In genomic region chr17:26070136-26070535, GRCm38 (mm10) we compare ENCODE assay signal across 7 mouse cellular contexts. TPM values are rescaled to one million over a fixed set of nuclear protein-coding genes. Genes with fewer than 3 reads are reported as not detected.
A peak's percentile ranks its signal among the peaks of the same experiment; 100 is the strongest.
DNase-seq lines count a peak whose midpoint lies in the region; ATAC-seq and TF ChIP-seq lines count a peak whose summit lies in the region.

No protein-coding gene starts in this region.

- no peaks in the 10 kb centered on the region for H3K9me3 ChIP-seq in lung, embryonic 16.5 days (ENCODE audit: control insufficient read depth, low read length)
- H3K9me3 ChIP-seq in forebrain, embryonic 10.5 days = no peaks in the 10 kb centered on the region
- no peaks in the 10 kb centered on the region for H3K9me3 ChIP-seq in limb, embryonic 14.5 days (ENCODE audit: control insufficient read depth, low read length)
- H3K9me3 ChIP-seq in stomach, embryonic 16.5 days (replicated peaks; ENCODE audit: control insufficient read depth, low read length) = no peaks in the 10 kb centered on the region

- 25% methylated on average over 6 of the region's 6 CpGs for WGBS in lung, embryonic 16.5 days
- WGBS in forebrain, embryonic 10.5 days = 47% methylated on average over 6 of the region's 6 CpGs
- WGBS in limb, embryonic 14.5 days = 28% methylated on average over 6 of the region's 6 CpGs
- 30% methylated on average over 6 of the region's 6 CpGs for WGBS in stomach, embryonic 16.5 days
- 19% methylated on average over 6 of the region's 6 CpGs for WGBS in thymus, adult 2 months

- no peaks in the 10 kb centered on the region for H3K36me3 ChIP-seq in lung, embryonic 16.5 days (ENCODE audit: control insufficient read depth, insufficient read depth, low read length)
- H3K36me3 ChIP-seq in forebrain, embryonic 10.5 days (replicated peaks) = peaks cover 17% of the 10 kb centered on the region
- H3K36me3 ChIP-seq in limb, embryonic 14.5 days (ENCODE audit: control insufficient read depth, insufficient read depth, low read length) = peaks cover 6% of the 10 kb centered on the region; the same call in 1 of the 2 replicates
- H3K36me3 ChIP-seq in stomach, embryonic 16.5 days (ENCODE audit: control insufficient read depth, insufficient read depth, low read length) = no peaks in the 10 kb centered on the region
- no peaks in the 10 kb centered on the region for H3K36me3 ChIP-seq in thymus, adult 2 months (ENCODE audit: control insufficient read depth, insufficient read depth, low read length)

- no peak for TF ChIP-seq POLR2A in limb, embryonic 14.5 days (IDR thresholded peaks at IDR 0.05; ENCODE audit: borderline replicate concordance, extremely low read depth, insufficient read depth, insufficient read length)
- TF ChIP-seq POLR2A in thymus, adult 2 months (IDR thresholded peaks at IDR 0.05; ENCODE audit: control insufficient read depth, extremely low read depth, insufficient read depth, low read length, poor library complexity) = no peak

- H3K4me1 ChIP-seq in lung, embryonic 16.5 days (replicated peaks; ENCODE audit: control insufficient read depth, insufficient read depth, low read length) = peaks cover 15% of the 10 kb centered on the region
- peaks cover 42% of the 10 kb centered on the region for H3K4me1 ChIP-seq in forebrain, embryonic 10.5 days
- H3K4me1 ChIP-seq in limb, embryonic 14.5 days (ENCODE audit: control insufficient read depth, insufficient read depth, low read length) = peaks cover 25% of the 10 kb centered on the region
- H3K4me1 ChIP-seq in stomach, embryonic 16.5 days (ENCODE audit: control insufficient read depth, insufficient read depth, low read length) = peaks cover 31% of the 10 kb centered on the region
- peaks cover 21% of the 10 kb centered on the region for H3K4me1 ChIP-seq in thymus, adult 2 months (replicated peaks; ENCODE audit: control insufficient read depth, insufficient read depth, low read length)

- H3K27me3 ChIP-seq in lung, embryonic 16.5 days (ENCODE audit: control insufficient read depth, insufficient read depth, low read depth, low read length) = no peaks in the 10 kb centered on the region
- peaks cover 34% of the 10 kb centered on the region for H3K27me3 ChIP-seq in forebrain, embryonic 10.5 days (ENCODE audit: poor library complexity, severe bottlenecking)
- no peaks in the 10 kb centered on the region for H3K27me3 ChIP-seq in limb, embryonic 14.5 days (ENCODE audit: control insufficient read depth, insufficient read depth, low read length)
- H3K27me3 ChIP-seq in stomach, embryonic 16.5 days (ENCODE audit: control insufficient read depth, insufficient read depth, low read length) = no peaks in the 10 kb centered on the region
- H3K27me3 ChIP-seq in thymus, adult 2 months (ENCODE audit: control insufficient read depth, insufficient read depth, low read length) = no peaks in the 10 kb centered on the region; the same call in 1 of the 2 replicates

- peak overlapping the region; percentile 76 for H3K4me3 ChIP-seq in lung, embryonic 16.5 days (ENCODE audit: low read length)
- peak overlapping the region; percentile 93 for H3K4me3 ChIP-seq in forebrain, embryonic 10.5 days
- H3K4me3 ChIP-seq in limb, embryonic 14.5 days (replicated peaks; ENCODE audit: low read length) = peak overlapping the region; percentile 75; the same call in 1 of the 2 replicates
- H3K4me3 ChIP-seq in stomach, embryonic 16.5 days (replicated peaks; ENCODE audit: low read length) = peak overlapping the region; percentile 85
- no peak overlapping the region for H3K4me3 ChIP-seq in thymus, adult 2 months (ENCODE audit: control insufficient read depth, insufficient read depth, low read length)

- no peak for DNase-seq in lung, adult 18-20 months
- DNase-seq in forebrain, embryonic 10.5 days (ENCODE audit: extremely low spot score, low spot score) = no peak
- no peak for DNase-seq in limb, embryonic 14.5 days (ENCODE audit: low spot score)
- DNase-seq in gastrocnemius, adult 8-10 months (ENCODE audit: low spot score in 2 of 2) = no peak
- DNase-seq in thymus, adult 2 months = no peak

- TF ChIP-seq CTCF in thymus, adult 2 months (IDR thresholded peaks at IDR 0.05; ENCODE audit: borderline replicate concordance, control insufficient read depth, extremely low read depth, insufficient read depth, low read length, poor library complexity) = no peak

- H3K27ac ChIP-seq in lung, embryonic 16.5 days (ENCODE audit: low read length) = no peak overlapping the region
- no peak overlapping the region for H3K27ac ChIP-seq in forebrain, embryonic 10.5 days
- H3K27ac ChIP-seq in limb, embryonic 14.5 days (replicated peaks; ENCODE audit: low read depth, low read length) = no peak overlapping the region
- no peak overlapping the region for H3K27ac ChIP-seq in stomach, embryonic 16.5 days (ENCODE audit: low read length)
- no peak overlapping the region for H3K27ac ChIP-seq in thymus, adult 2 months (ENCODE audit: control insufficient read depth, insufficient read depth, low read length)

- peak overlapping the region; percentile 96 for H3K4me2 ChIP-seq in lung, embryonic 16.5 days (ENCODE audit: low read depth, low read length)
- H3K4me2 ChIP-seq in limb, embryonic 14.5 days (replicated peaks; ENCODE audit: low read depth, low read length, severe bottlenecking) = peak overlapping the region; percentile 100
- peak overlapping the region; percentile 99 for H3K4me2 ChIP-seq in stomach, embryonic 16.5 days (ENCODE audit: low read depth, low read length)

- H3K9ac ChIP-seq in lung, embryonic 16.5 days (ENCODE audit: low read length) = peak overlapping the region; percentile 79
- no peak overlapping the region for H3K9ac ChIP-seq in limb, embryonic 14.5 days (ENCODE audit: low read depth, low read length, severe bottlenecking)
- peak overlapping the region; percentile 90 for H3K9ac ChIP-seq in stomach, embryonic 16.5 days (ENCODE audit: low read length)

- ATAC-seq in lung, embryonic 16.5 days (ENCODE audit: low read depth) = no peak
- no peak for ATAC-seq in limb, embryonic 14.5 days (ENCODE audit: low FRiP score, low read depth)
- ATAC-seq in stomach, embryonic 16.5 days (ENCODE audit: insufficient read depth, low FRiP score) = no peak

RNA-seq across cellular contexts. Expression of gene Rab11fip3, which starts 0.8 kb away (rescaled TPM):
- 6.5 and 6.7 TPM in 2 replicates for polyA plus RNA-seq in lung, embryonic 16.5 days (2015; fragmentation: Nextera tagmentation; extraction: Ambion mirVana)
- 21.0 and 22.3 TPM in 2 replicates for polyA plus RNA-seq in forebrain, embryonic 10.5 days (2016; fragmentation: Nextera tagmentation; extraction: Ambion mirVana)
- 39.0 and 47.9 TPM in 2 replicates for polyA plus RNA-seq in limb, embryonic 14.5 days (2012; rRNA removed)
- polyA plus RNA-seq in limb, embryonic 14.5 days (2014; fragmentation: Nextera tagmentation; extraction: Ambion mirVana) = 17.8 and 18.0 TPM in 2 replicates
- 6.0 and 6.9 TPM in 2 replicates for polyA plus RNA-seq in stomach, embryonic 16.5 days (2015; fragmentation: Nextera tagmentation; extraction: Ambion mirVana)
- 10 to 100 TPM; 71.4 to 85.9 (median 78.5) TPM for total RNA-seq in gastrocnemius, adult 8-10 months (2022)
- polyA plus RNA-seq in thymus, adult 2 months (2012; rRNA removed) = 25.2 and 26.2 TPM in 2 replicates

RNA-seq across cellular contexts. Expression of gene Decr2, which starts 20.0 kb away (rescaled TPM):
- polyA plus RNA-seq in lung, embryonic 16.5 days (2015; fragmentation: Nextera tagmentation; extraction: Ambion mirVana) = 36.3 and 36.8 TPM in 2 replicates
- polyA plus RNA-seq in forebrain, embryonic 10.5 days (2016; fragmentation: Nextera tagmentation; extraction: Ambion mirVana) = 23.5 and 24.7 TPM in 2 replicates
- 32.5 and 34.7 TPM in 2 replicates for polyA plus RNA-seq in limb, embryonic 14.5 days (2012; rRNA removed)
- 19.0 and 23.3 TPM in 2 replicates for polyA plus RNA-seq in limb, embryonic 14.5 days (2014; fragmentation: Nextera tagmentation; extraction: Ambion mirVana)
- polyA plus RNA-seq in stomach, embryonic 16.5 days (2015; fragmentation: Nextera tagmentation; extraction: Ambion mirVana) = 47.1 and 56.6 TPM in 2 replicates
- 1 to 10 TPM; 2.8 to 4.2 (median 2.8) TPM for total RNA-seq in gastrocnemius, adult 8-10 months (2022)
- polyA plus RNA-seq in thymus, adult 2 months (2012; rRNA removed) = 10.0 and 11.5 TPM in 2 replicates

RNA-seq across cellular contexts. Expression of gene Nme4, which starts 25.3 kb away (rescaled TPM):
- 68.3 and 69.7 TPM in 2 replicates for polyA plus RNA-seq in lung, embryonic 16.5 days (2015; fragmentation: Nextera tagmentation; extraction: Ambion mirVana)
- polyA plus RNA-seq in forebrain, embryonic 10.5 days (2016; fragmentation: Nextera tagmentation; extraction: Ambion mirVana) = 126 and 138 TPM in 2 replicates
- 133 and 176 TPM in 2 replicates for polyA plus RNA-seq in limb, embryonic 14.5 days (2012; rRNA removed)
- 104 and 106 TPM in 2 replicates for polyA plus RNA-seq in limb, embryonic 14.5 days (2014; fragmentation: Nextera tagmentation; extraction: Ambion mirVana)
- 67.7 and 74.7 TPM in 2 replicates for polyA plus RNA-seq in stomach, embryonic 16.5 days (2015; fragmentation: Nextera tagmentation; extraction: Ambion mirVana)
- 1 to 10 TPM; 1.9 to 4.0 (median 2.8) TPM for total RNA-seq in gastrocnemius, adult 8-10 months (2022)
- polyA plus RNA-seq in thymus, adult 2 months (2012; rRNA removed) = 30.9 and 33.1 TPM in 2 replicates

RNA-seq across cellular contexts. Expression of gene Tmem8, which starts 43.0 kb away (rescaled TPM):
- 2.2 and 3.0 TPM in 2 replicates for polyA plus RNA-seq in lung, embryonic 16.5 days (2015; fragmentation: Nextera tagmentation; extraction: Ambion mirVana)
- 1.7 and 1.8 TPM in 2 replicates for polyA plus RNA-seq in forebrain, embryonic 10.5 days (2016; fragmentation: Nextera tagmentation; extraction: Ambion mirVana)
- polyA plus RNA-seq in limb, embryonic 14.5 days (2012; rRNA removed) = 4.3 and 6.5 TPM in 2 replicates
- 1.1 and 1.2 TPM in 2 replicates for polyA plus RNA-seq in limb, embryonic 14.5 days (2014; fragmentation: Nextera tagmentation; extraction: Ambion mirVana)
- polyA plus RNA-seq in stomach, embryonic 16.5 days (2015; fragmentation: Nextera tagmentation; extraction: Ambion mirVana) = 5.7 and 6.9 TPM in 2 replicates
- 1 to 10 TPM; 2.6 to 4.1 (median 3.4) TPM for total RNA-seq in gastrocnemius, adult 8-10 months (2022)
- polyA plus RNA-seq in thymus, adult 2 months (2012; rRNA removed) = 38.2 and 43.2 TPM in 2 replicates

RNA-seq across cellular contexts. Expression of gene Mrpl28, which starts 53.2 kb away (rescaled TPM):
- polyA plus RNA-seq in lung, embryonic 16.5 days (2015; fragmentation: Nextera tagmentation; extraction: Ambion mirVana) = 188 and 194 TPM in 2 replicates
- polyA plus RNA-seq in forebrain, embryonic 10.5 days (2016; fragmentation: Nextera tagmentation; extraction: Ambion mirVana) = 318 and 342 TPM in 2 replicates
- 96.1 and 98.9 TPM in 2 replicates for polyA plus RNA-seq in limb, embryonic 14.5 days (2012; rRNA removed)
- polyA plus RNA-seq in limb, embryonic 14.5 days (2014; fragmentation: Nextera tagmentation; extraction: Ambion mirVana) = 179 and 182 TPM in 2 replicates
- polyA plus RNA-seq in stomach, embryonic 16.5 days (2015; fragmentation: Nextera tagmentation; extraction: Ambion mirVana) = 184 and 201 TPM in 2 replicates
- total RNA-seq in gastrocnemius, adult 8-10 months (2022) = 10 to 100 TPM; 62.7 to 72.1 (median 67.6) TPM
- polyA plus RNA-seq in thymus, adult 2 months (2012; rRNA removed) = 80.0 and 82.6 TPM in 2 replicates
